ENCODE assay signal across 19 mouse cellular contexts in the genomic region with DNA sequence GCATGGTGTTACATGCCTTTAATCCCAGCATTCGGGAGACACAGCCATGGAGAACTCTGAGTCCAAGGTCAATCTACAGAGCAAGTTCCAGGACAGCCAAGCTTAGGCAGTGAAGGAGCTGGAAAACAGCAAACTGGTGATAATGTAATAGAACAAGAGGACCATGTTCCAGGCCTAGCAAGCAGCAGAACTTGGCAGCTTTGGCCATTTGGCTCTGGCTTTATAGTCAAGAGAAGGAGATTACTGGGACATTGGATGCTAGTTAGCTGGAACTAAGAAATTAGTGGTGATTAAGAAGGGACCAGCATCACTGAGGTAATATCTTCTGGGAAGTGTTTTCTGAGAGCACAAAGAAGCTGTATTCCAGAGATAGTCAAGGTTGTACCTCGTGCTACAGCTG.
"Had no signal": no experiment of that assay in that cellular context is flagged by ENCODE, and none has a peak within 500 bp of the region (broad histone marks: within the 10 kb centered on the region; RNA-seq: fewer than 3 reads in every experiment).

No protein-coding gene starts in this region.

- DNase-seq: lung, adult 18-20 months; lung, embryonic 14.5 days; lung, postnatal 10 days; lung, postnatal 4 days; midbrain, embryonic 14.5 days; retina, postnatal 1 day; right cerebral cortex, adult 18-20 months; right cerebral cortex, postnatal 25 days; right cerebral cortex, postnatal 4 days; spleen, adult 18-20 months; thymus, adult 18-20 months; thymus, postnatal 14 days; thymus, postnatal 36 days had no signal

- ATAC-seq: midbrain, embryonic 16.5 days had no signal

- H3K4me1 ChIP-seq: midbrain, embryonic 12.5 days; neural tube, embryonic 13.5 days had no signal

- H3K9ac ChIP-seq: lung, embryonic 14.5 days; midbrain, embryonic 12.5 days; neural tube, embryonic 13.5 days; neural tube, embryonic 15.5 days had no signal

- H3K27me3 ChIP-seq: midbrain, embryonic 12.5 days; neural tube, embryonic 13.5 days; neural tube, embryonic 15.5 days had no signal

- H3K27ac ChIP-seq: midbrain, embryonic 10.5 days; midbrain, embryonic 12.5 days; neural tube, embryonic 13.5 days; neural tube, embryonic 15.5 days had no signal

- H3K9me3 ChIP-seq: midbrain, embryonic 10.5 days; midbrain, embryonic 12.5 days; neural tube, embryonic 13.5 days had no signal

- H3K36me3 ChIP-seq: midbrain, embryonic 10.5 days; midbrain, embryonic 12.5 days; neural tube, embryonic 13.5 days; neural tube, embryonic 15.5 days had no signal

- H3K4me2 ChIP-seq: lung, embryonic 14.5 days; midbrain, embryonic 12.5 days; neural tube, embryonic 13.5 days; neural tube, embryonic 15.5 days had no signal

- H3K4me3 ChIP-seq: midbrain, embryonic 10.5 days; midbrain, embryonic 12.5 days; myocyte; neural tube, embryonic 13.5 days; neural tube, embryonic 15.5 days had no signal
